Mouse (Mus musculus) midbrain, postnatal 0 days (tissue): ENCODE data around the gene Zfp804a. TPM values are rescaled to one million over a fixed set of nuclear protein-coding genes. Genes with fewer than 3 reads are reported as not detected.

Experiments
- ATAC-seq: fragments of 200-750 bp; cut with Nextera tagmentation; 2 replicates; pipeline ENCODE4 v1.8.0; 2017; ENCODE audit warnings: moderate number of reproducible peaks, mild to moderate bottlenecking, moderate TSS enrichment, moderate library complexity; ENCODE audit not compliant: low FRiP score
- DNase-seq: peaks from one replicate; pipeline ENCODE4 v3.0.0-alpha.2; 2015; ENCODE audit warnings: low spot score
- H3K27ac ChIP-seq: fragments of 300-500 bp; sonication (generic); 2 replicates; pipeline ENCODE4 v1.5.1; 2014; ENCODE audit warnings: low read depth, mild to moderate bottlenecking, low read length, mixed read lengths
- H3K27me3 ChIP-seq: fragments of 300-500 bp; sonication (generic); 2 replicates; pipeline ENCODE4 v1.6.1; 2014; ENCODE audit warnings: low read length, control low read depth, mixed read lengths; ENCODE audit not compliant: insufficient read depth
- H3K36me3 ChIP-seq: fragments of 300-500 bp; sonication (generic); 2 replicates; pipeline ENCODE4 v1.6.1; 2014; ENCODE audit warnings: low read length, control low read depth, mixed read lengths; ENCODE audit not compliant: insufficient read depth
- H3K4me1 ChIP-seq: fragments of 300-500 bp; sonication (generic); 2 replicates; pipeline ENCODE4 v1.6.1; 2014; ENCODE audit warnings: mild to moderate bottlenecking, control low read depth, antibody characterized with exemption, low read length, mixed read lengths; ENCODE audit not compliant: insufficient read depth
- H3K4me2 ChIP-seq: fragments of 300-500 bp; sonication (generic); 2 replicates; pipeline ENCODE4 v1.6.1; 2014; ENCODE audit warnings: low read depth, mild to moderate bottlenecking, low read length, mixed read lengths; ENCODE audit not compliant: poor library complexity, severe bottlenecking
- H3K4me3 ChIP-seq: fragments of 300-500 bp; sonication (generic); 2 replicates; pipeline ENCODE4 v1.5.1; 2014; ENCODE audit warnings: low read depth, mild to moderate bottlenecking, low read length, moderate library complexity
- H3K9ac ChIP-seq: fragments of 300-500 bp; sonication (generic); replicated peaks from 2 replicates; pipeline ENCODE4 v1.6.1; 2014; ENCODE audit warnings: mild to moderate bottlenecking, low read length, moderate library complexity, mixed read lengths; ENCODE audit not compliant: poor library complexity, severe bottlenecking
- H3K9me3 ChIP-seq: fragments of 300-500 bp; sonication (generic); 2 replicates; pipeline ENCODE4 v1.6.1; 2016; ENCODE audit warnings: low read length, control low read depth
- CTCF ChIP-seq: IDR thresholded peaks from 2 replicates; pipeline ENCODE4 v1.5.1; 2016; ENCODE audit warnings: antibody characterized with exemption, mild to moderate bottlenecking
- WGBS: fragments of 180-500 bp; shearing (Covaris S2); extraction: QIAGEN DNeasy Blood & Tissue Kit; methylation state at CpG from one replicate; pipeline ENCODE4 v1.1.7; 2014; 5-methylcytosine and 5-hydroxymethylcytosine counted together
- polyA plus RNA-seq: library from polyadenylated mRNA; unstranded; fragments of >200 nt; fragmentation: Nextera tagmentation; extraction: Ambion mirVana; gene quantifications from 2 replicates; pipeline ENCODE4 v1.2.1, GENCODE M21; 2015
- total RNA-seq: library from RNA; depleted of rRNA; stranded (reverse); fragments of >200 nt; gene quantifications from 2 replicates; pipeline ENCODE4 v1.2.3, GENCODE M21; 2014

Zfp804a gene
- total and polyA plus RNA-seq, 2 experiments from 2014 or later, result 13.0 to 15.2 TPM

DNA sequence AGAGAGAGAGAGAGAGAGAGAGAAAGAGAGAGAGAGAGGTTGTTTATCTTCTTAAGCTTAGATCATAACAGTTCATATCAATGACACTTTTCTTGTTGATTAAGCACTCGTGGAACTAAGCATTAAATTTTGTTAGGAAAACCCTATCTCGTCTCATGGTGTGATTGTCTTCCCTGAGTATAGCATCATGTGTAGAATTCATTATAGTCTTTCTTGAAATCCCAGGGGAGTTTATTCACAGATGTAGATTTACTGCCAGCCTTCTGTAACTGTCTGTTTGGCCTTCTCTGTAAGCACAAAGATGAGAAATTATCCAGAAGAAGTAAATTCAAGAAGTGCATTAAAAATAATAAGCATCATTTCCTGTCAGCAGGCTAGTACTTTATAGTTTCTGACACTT lies 66.6 kb downstream of the Zfp804a start:
- H3K27ac ChIP-seq, result no peak overlapping the region
- no peak for TF ChIP-seq CTCF
- no peaks in the 10 kb centered on the region for H3K4me1 ChIP-seq
- 50% methylated on average over 2 of the region's 2 CpGs for WGBS
- H3K36me3 ChIP-seq, result no peaks in the 10 kb centered on the region
- DNase-seq (no peak), ATAC-seq (no peak)
- H3K27me3 ChIP-seq, result no peaks in the 10 kb centered on the region
- no peak overlapping the region for H3K4me2 ChIP-seq
- H3K9ac ChIP-seq, result no peak overlapping the region
- H3K4me3 ChIP-seq, result no peak overlapping the region
- no peaks in the 10 kb centered on the region for H3K9me3 ChIP-seq

DNA sequence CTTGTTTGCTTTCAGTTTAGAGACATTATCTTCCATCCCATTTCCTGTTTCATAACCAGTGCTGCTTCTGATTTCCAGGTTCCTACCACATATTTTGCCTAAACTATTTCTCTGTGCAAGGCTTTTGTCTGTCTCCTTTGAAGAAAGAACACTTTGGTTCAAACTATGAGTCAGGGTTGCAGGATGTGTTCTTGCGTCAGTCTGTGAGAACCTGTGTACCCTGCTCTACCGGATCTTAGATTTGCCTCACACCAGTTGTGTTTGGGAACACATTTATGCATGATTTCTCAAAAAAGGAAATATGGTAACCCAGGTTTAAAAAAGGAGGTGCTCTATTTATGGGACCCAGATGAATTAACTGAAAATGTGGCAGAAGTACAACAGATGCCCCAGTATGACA lies 125.7 kb downstream of the Zfp804a start:
- no peak overlapping the region for H3K9ac ChIP-seq
- no peaks in the 10 kb centered on the region for H3K4me1 ChIP-seq
- H3K36me3 ChIP-seq, result no peaks in the 10 kb centered on the region
- DNase-seq (no peak), ATAC-seq (no peak)
- no peak overlapping the region for H3K4me3 ChIP-seq
- TF ChIP-seq CTCF, result no peak
- WGBS, result 96% methylated on average over 2 of the region's 2 CpGs
- no peak overlapping the region for H3K27ac ChIP-seq
- H3K4me2 ChIP-seq, result no peak overlapping the region
- H3K9me3 ChIP-seq, result no peaks in the 10 kb centered on the region
- no peaks in the 10 kb centered on the region for H3K27me3 ChIP-seq

DNA sequence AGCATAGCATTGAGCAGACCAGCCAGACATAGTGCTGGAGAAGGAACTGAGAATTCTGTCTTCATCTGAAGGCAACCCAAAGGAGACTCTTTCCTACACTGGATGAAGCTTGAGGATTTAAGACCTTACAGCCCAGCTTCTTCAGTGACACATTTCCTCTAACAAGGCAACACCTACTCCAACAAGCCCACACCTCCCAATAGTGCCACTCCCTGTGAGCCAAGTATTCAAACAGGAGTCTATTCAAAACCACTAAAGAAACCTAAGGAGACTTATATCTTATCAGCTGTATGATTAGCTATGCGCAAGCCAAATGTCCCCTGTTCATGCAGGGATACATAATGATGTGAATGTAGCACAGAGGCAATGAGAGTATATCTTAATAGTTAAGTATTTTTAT lies 128.0 kb downstream of the Zfp804a start:
- TF ChIP-seq CTCF, result no peak
- no peak for DNase-seq

DNA sequence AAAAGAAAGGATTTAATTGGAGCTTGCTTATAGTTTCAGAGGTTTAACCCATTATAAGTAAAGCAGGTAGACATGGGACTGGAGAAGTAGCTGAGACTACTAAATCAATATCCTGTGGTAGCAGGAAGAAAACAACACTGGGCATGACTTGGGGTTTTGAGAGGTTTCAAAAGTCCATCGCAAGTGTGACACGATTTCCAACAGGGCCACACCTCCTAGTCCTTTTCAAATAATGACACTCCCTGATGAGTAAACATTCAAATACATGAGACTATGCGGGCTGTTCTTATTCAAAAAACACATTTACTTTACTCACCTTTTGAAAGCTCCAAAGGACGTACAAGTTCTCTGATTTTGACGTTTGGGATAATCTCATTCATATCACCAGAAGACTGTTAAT lies 146.9 kb downstream of the Zfp804a start:
- Histone ChIP-seq H3K27me3 (no peaks in the 10 kb centered on the region), H3K27ac (no peak overlapping the region), H3K4me1 (no peaks in the 10 kb centered on the region), H3K36me3 (no peaks in the 10 kb centered on the region), H3K9me3 (no peaks in the 10 kb centered on the region), H3K9ac (no peak overlapping the region), H3K4me2 (no peak overlapping the region), H3K4me3 (no peak overlapping the region)
- DNase-seq (no peak), ATAC-seq (no peak)
- no peak for TF ChIP-seq CTCF
- WGBS, result 78% methylated on average over 5 of the region's 5 CpGs

More for the DNA sequence above, 128.0 kb downstream of the Zfp804a start:
- no peak overlapping the region for H3K9ac ChIP-seq
- H3K27me3 ChIP-seq, result no peaks in the 10 kb centered on the region
- H3K4me2 ChIP-seq, result no peak overlapping the region
- no peaks in the 10 kb centered on the region for H3K4me1 ChIP-seq
- no peak for ATAC-seq
- no peak overlapping the region for H3K27ac ChIP-seq
- no peak overlapping the region for H3K4me3 ChIP-seq
- 100% methylated on average over 1 of the region's 1 CpGs for WGBS
- H3K9me3 ChIP-seq, result no peaks in the 10 kb centered on the region
- no peaks in the 10 kb centered on the region for H3K36me3 ChIP-seq

DNA sequence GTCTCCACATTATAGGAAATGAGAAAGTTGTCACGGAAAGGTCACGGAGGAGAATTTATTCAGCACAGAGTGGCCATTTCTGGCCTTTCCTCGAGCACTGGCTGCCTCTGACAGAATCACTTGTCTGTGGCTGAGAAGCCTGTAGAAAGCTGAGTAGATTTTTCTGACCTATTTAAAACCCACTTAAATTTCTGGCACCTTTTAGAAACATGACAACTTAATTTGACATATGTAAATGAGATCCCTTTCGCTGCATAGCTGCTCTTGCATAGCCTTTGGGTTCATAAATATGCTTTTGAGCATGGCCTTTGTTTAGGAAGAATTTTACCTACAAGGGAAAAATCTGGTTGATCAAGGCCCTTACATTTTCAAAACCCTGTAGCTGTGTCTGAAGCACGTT lies 147.6 kb downstream of the Zfp804a start:
- Histone ChIP-seq H3K36me3 (no peaks in the 10 kb centered on the region), H3K27me3 (no peaks in the 10 kb centered on the region), H3K4me2 (no peak overlapping the region), H3K4me1 (no peaks in the 10 kb centered on the region), H3K27ac (no peak overlapping the region), H3K4me3 (no peak overlapping the region), H3K9me3 (no peaks in the 10 kb centered on the region), H3K9ac (no peak overlapping the region)
- 56% methylated on average over 5 of the region's 5 CpGs for WGBS
- no peak for ATAC-seq
- DNase-seq, result peak; percentile 21
- TF ChIP-seq CTCF, result no peak

DNA sequence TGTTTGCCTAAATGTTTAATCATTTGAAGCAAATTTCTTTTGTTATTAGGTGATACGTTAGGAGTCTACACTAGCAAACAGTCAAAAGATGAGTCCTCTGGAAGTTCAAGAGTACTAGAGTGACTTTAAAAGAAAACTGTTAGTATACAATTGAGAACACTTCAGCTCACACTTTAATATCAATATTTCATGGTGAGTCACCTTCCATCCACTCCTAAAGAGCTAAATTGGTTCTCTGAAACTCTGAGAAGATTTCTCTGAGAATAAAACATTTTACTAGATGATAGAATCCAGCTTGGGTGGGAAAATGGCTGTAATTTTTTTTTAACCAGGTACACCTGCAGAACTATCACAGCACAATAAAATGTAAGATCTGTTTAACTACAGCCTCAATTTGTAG lies 157.6 kb downstream of the Zfp804a start:
- 0 out of 2 replicates have a peak, but pooled peaks cover 3% of the 10 kb centered on the region for H3K9me3 ChIP-seq
- H3K27ac ChIP-seq, result no peak overlapping the region
- TF ChIP-seq CTCF, result no peak
- H3K4me1 ChIP-seq, result no peaks in the 10 kb centered on the region
- DNase-seq (no peak), ATAC-seq (no peak)
- no peak overlapping the region for H3K9ac ChIP-seq
- no peaks in the 10 kb centered on the region for H3K27me3 ChIP-seq
- no peak overlapping the region for H3K4me2 ChIP-seq
- 79% methylated on average over 1 of the region's 1 CpGs for WGBS
- H3K4me3 ChIP-seq, result no peak overlapping the region
- H3K36me3 ChIP-seq, result no peaks in the 10 kb centered on the region
